Mouse (Mus musculus): ENCODE measurements around the gene Sag. TPM values are rescaled to one million over a fixed set of nuclear protein-coding genes. Genes with fewer than 3 reads are reported as not detected.

Sag gene
- polyA plus RNA-seq, 1 experiment from 2014 or later = 1.5 TPM

DNA sequence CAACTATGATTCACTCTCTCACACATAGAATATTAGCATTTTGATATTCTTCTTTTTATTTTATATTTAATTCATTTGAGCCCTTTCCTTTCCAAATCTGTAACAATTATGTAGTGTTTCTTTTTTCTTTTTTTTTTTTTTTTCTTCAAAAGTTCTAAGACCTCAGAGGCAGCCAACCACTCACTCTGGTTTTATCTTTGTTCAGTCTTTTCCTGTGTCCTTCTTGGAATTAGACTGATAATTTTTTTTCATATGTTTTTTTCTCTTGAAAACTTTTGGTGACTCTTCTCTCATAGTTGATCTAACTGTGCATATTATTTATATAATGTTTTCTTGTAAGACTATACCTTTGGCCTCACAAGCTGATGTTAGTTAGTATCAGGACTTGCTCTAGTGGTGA is 79.1 kb downstream of the Sag start:
- H3K4me3 ChIP-seq (ENCODE audit: low read depth, low read length) = no peak overlapping the region
- no peaks in the 10 kb centered on the region for H3K36me3 ChIP-seq (ENCODE audit: control insufficient read depth, insufficient read depth, low read length)
- ATAC-seq (replicated peaks; ENCODE audit: insufficient number of reproducible peaks, low FRiP score, low TSS enrichment) = no peak
- no peak overlapping the region for H3K27ac ChIP-seq (ENCODE audit: low read depth, low read length)
- H3K27me3 ChIP-seq (ENCODE audit: control insufficient read depth, insufficient read depth, low read length) = no peaks in the 10 kb centered on the region
- H3K9me3 ChIP-seq (replicated peaks; ENCODE audit: control insufficient read depth, low read length) = no peaks in the 10 kb centered on the region
- no peak overlapping the region for H3K9ac ChIP-seq (ENCODE audit: low read depth, low read length)
- no peak overlapping the region for H3K4me2 ChIP-seq
- H3K4me1 ChIP-seq (ENCODE audit: control insufficient read depth, insufficient read depth, low read length) = peaks cover 40% of the 10 kb centered on the region

DNA sequence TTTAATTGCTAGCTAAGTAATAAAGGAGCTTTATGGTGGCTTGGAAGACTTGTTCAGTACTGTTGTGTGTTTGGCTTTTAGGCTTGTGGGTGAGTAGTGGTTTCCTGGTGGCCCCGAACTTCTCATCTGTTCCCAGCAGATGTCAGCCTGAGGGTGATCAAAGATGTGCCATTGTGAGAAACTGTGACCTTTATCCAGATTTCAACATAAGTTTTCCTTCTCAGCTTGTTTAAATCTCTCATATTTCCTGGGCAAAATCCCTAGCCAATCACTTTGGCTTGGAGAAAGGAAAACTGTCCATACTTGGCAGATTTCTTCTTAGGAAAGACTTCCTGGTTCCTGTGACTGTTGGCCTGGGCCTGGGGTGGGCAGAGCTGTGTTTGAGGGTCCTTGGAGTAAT is 87.5 kb downstream of the Sag start:
- H3K9ac ChIP-seq (ENCODE audit: low read depth, low read length) = no peak overlapping the region
- H3K4me3 ChIP-seq (ENCODE audit: low read depth, low read length) = no peak overlapping the region
- WGBS (ENCODE audit: insufficient replicate concordance) = 70% methylated on average over 1 of the region's 1 CpGs
- ATAC-seq (replicated peaks; ENCODE audit: insufficient number of reproducible peaks, low FRiP score, low TSS enrichment) = no peak
- H3K9me3 ChIP-seq (replicated peaks; ENCODE audit: control insufficient read depth, low read length) = no peaks in the 10 kb centered on the region
- H3K36me3 ChIP-seq (ENCODE audit: control insufficient read depth, insufficient read depth, low read length) = 0 out of 2 replicates have a peak, but pooled peaks cover 3% of the 10 kb centered on the region
- no peak overlapping the region for H3K4me2 ChIP-seq
- H3K27ac ChIP-seq (ENCODE audit: low read depth, low read length) = no peak overlapping the region
- no peaks in the 10 kb centered on the region for H3K4me1 ChIP-seq (ENCODE audit: control insufficient read depth, insufficient read depth, low read length)
- H3K27me3 ChIP-seq (ENCODE audit: control insufficient read depth, insufficient read depth, low read length) = no peaks in the 10 kb centered on the region

DNA sequence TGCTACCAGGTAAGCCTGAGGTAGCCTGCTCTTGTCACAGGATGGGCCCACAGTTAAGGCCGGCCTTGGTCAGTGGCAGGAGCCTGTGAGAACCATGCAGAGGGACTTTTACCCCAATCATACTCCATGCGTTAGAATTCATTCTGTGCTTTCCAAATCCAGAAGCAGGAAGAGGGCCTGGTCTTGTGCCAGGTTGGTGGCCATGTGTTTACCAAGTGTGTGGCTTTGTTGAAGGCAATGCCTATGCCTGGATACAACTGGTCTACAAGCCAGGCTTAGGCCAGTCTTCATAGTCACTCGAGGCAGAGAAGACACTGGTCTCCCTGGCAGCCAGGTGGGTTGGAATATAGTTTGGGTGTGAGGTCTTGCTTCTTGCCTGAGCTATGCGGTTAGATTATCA is 88.2 kb downstream of the Sag start:
- Histone ChIP-seq H3K36me3 (ENCODE audit: control insufficient read depth, insufficient read depth, low read length) (0 out of 2 replicates have a peak, but pooled peaks cover 3% of the 10 kb centered on the region), H3K27ac (ENCODE audit: low read depth, low read length) (no peak overlapping the region), H3K9ac (ENCODE audit: low read depth, low read length) (no peak overlapping the region), H3K27me3 (ENCODE audit: control insufficient read depth, insufficient read depth, low read length) (no peaks in the 10 kb centered on the region), H3K4me3 (ENCODE audit: low read depth, low read length) (no peak overlapping the region), H3K9me3 (replicated peaks; ENCODE audit: control insufficient read depth, low read length) (no peaks in the 10 kb centered on the region), H3K4me1 (ENCODE audit: control insufficient read depth, insufficient read depth, low read length) (no peaks in the 10 kb centered on the region), H3K4me2 (no peak overlapping the region)
- WGBS (ENCODE audit: insufficient replicate concordance) = 80% methylated on average over 4 of the region's 4 CpGs
- ATAC-seq (replicated peaks; ENCODE audit: insufficient number of reproducible peaks, low FRiP score, low TSS enrichment) = no peak

DNA sequence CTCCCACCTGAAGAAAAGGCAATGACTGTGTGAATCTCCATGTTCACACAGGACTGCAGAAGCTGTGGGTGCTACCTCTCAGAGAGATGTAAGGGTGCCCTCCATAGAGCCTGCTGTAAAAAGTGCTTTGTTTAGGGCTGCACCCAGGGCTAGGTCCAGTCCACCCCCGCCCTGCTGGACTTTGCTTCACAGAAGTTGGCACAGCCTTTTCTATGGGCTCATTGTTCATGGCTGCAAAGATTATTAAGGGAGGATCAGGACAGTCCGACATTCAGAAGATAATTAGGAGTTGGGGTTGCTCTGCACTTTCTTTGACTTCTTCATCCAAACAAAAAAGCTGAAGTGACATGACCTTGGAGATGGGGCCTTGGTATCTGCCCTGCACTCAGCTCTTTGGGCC is 89.0 kb downstream of the Sag start:
- Histone ChIP-seq H3K4me2 (no peak overlapping the region), H3K36me3 (ENCODE audit: control insufficient read depth, insufficient read depth, low read length) (0 out of 2 replicates have a peak, but pooled peaks cover 3% of the 10 kb centered on the region), H3K9ac (ENCODE audit: low read depth, low read length) (no peak overlapping the region), H3K4me3 (ENCODE audit: low read depth, low read length) (no peak overlapping the region), H3K4me1 (ENCODE audit: control insufficient read depth, insufficient read depth, low read length) (no peaks in the 10 kb centered on the region), H3K27me3 (ENCODE audit: control insufficient read depth, insufficient read depth, low read length) (no peaks in the 10 kb centered on the region), H3K9me3 (replicated peaks; ENCODE audit: control insufficient read depth, low read length) (no peaks in the 10 kb centered on the region), H3K27ac (ENCODE audit: low read depth, low read length) (no peak overlapping the region)
- ATAC-seq (replicated peaks; ENCODE audit: insufficient number of reproducible peaks, low FRiP score, low TSS enrichment) = no peak
- WGBS (ENCODE audit: insufficient replicate concordance) = 76% methylated on average over 2 of the region's 2 CpGs

DNA sequence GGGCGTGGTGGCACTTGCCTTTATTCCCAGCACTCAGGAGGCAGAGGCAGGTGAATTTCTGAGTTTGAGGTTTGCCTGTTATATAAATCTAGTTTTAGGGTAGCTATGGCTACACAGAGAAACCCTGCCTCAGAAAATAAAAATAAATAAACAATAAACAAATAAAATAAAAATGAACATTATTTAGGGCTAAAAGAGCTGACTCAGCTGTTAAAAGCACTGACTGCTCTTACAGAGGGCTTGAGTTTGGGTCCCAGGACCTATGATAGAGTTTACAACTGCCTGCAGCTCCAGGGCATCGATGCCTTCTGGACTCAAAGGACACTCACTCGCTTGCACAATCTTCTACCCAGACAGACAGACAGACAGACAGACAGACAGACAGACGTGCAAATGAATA is 89.9 kb downstream of the Sag start:
- ATAC-seq (replicated peaks; ENCODE audit: insufficient number of reproducible peaks, low FRiP score, low TSS enrichment) = no peak
- 87% methylated on average over 4 of the region's 4 CpGs for WGBS (ENCODE audit: insufficient replicate concordance)
- Histone ChIP-seq H3K27ac (ENCODE audit: low read depth, low read length) (no peak overlapping the region), H3K4me2 (no peak overlapping the region), H3K4me3 (ENCODE audit: low read depth, low read length) (no peak overlapping the region), H3K9ac (ENCODE audit: low read depth, low read length) (no peak overlapping the region), H3K9me3 (replicated peaks; ENCODE audit: control insufficient read depth, low read length) (no peaks in the 10 kb centered on the region), H3K36me3 (ENCODE audit: control insufficient read depth, insufficient read depth, low read length) (0 out of 2 replicates have a peak, but pooled peaks cover 3% of the 10 kb centered on the region), H3K27me3 (ENCODE audit: control insufficient read depth, insufficient read depth, low read length) (no peaks in the 10 kb centered on the region), H3K4me1 (ENCODE audit: control insufficient read depth, insufficient read depth, low read length) (no peaks in the 10 kb centered on the region)

Other genes starting within 250 kb of the Sag start
- 0.84 and 1.7 TPM in 2 replicates for gene Ngef, start 229.8 kb upstream of the Sag start, polyA plus RNA-seq (2014; fragmentation: Nextera tagmentation; extraction: Ambion mirVana)
- gene Inpp5d, start 183.4 kb upstream of the Sag start, polyA plus RNA-seq (2014; fragmentation: Nextera tagmentation; extraction: Ambion mirVana) = 4.3 and 5.9 TPM in 2 replicates
- 25.1 and 30.5 TPM in 2 replicates for gene Atg16l1, start 47.8 kb upstream of the Sag start, polyA plus RNA-seq (2014; fragmentation: Nextera tagmentation; extraction: Ambion mirVana)
- 22.2 and 24.2 TPM in 2 replicates for gene Dgkd, start 49.6 kb downstream of the Sag start, polyA plus RNA-seq (2014; fragmentation: Nextera tagmentation; extraction: Ambion mirVana)
- gene Usp40, start 204.9 kb downstream of the Sag start, polyA plus RNA-seq (2014; fragmentation: Nextera tagmentation; extraction: Ambion mirVana) = 28.5 and 28.8 TPM in 2 replicates

All from heart, embryonic 11.5 days (tissue).